Mouse (Mus musculus) embryonic facial prominence, embryonic 11.5 days (tissue): ENCODE data around the gene Spcs3. TPM values are rescaled to one million over a fixed set of nuclear protein-coding genes. Genes with fewer than 3 reads are reported as not detected.

ENCODE experiments used
- ATAC-seq: fragments of 200-750 bp; cut with Nextera tagmentation; replicated peaks from 2 replicates; pipeline ENCODE4 v1.8.0; 2017; ENCODE audit warnings: low read depth; ENCODE audit not compliant: insufficient number of reproducible peaks, low FRiP score, low TSS enrichment
- DNase-seq: peaks from one replicate; pipeline ENCODE4 v3.0.0-alpha.2; 2015; ENCODE audit warnings: low spot score
- H3K27ac ChIP-seq: fragments of 300-500 bp; sonication (generic); replicated peaks from 2 replicates; pipeline ENCODE4 v1.5.1; 2014; ENCODE audit warnings: mild to moderate bottlenecking, low read depth, low read length, control low read depth
- H3K27me3 ChIP-seq: fragments of 300-500 bp; sonication (generic); 2 replicates; pipeline ENCODE4 v1.6.1; 2014; ENCODE audit warnings: mild to moderate bottlenecking, low read length, moderate library complexity, mixed read lengths; ENCODE audit not compliant: control insufficient read depth, insufficient read depth
- H3K36me3 ChIP-seq: fragments of 300-500 bp; sonication (generic); replicated peaks from 2 replicates; pipeline ENCODE4 v1.6.1; 2014; ENCODE audit warnings: low read depth, mild to moderate bottlenecking, low read length, moderate library complexity, mixed read lengths; ENCODE audit not compliant: control insufficient read depth, insufficient read depth
- H3K4me1 ChIP-seq: fragments of 300-500 bp; sonication (generic); 2 replicates; pipeline ENCODE4 v1.6.1; 2014; ENCODE audit warnings: low read length, mixed read lengths; ENCODE audit not compliant: control insufficient read depth, insufficient read depth
- H3K4me2 ChIP-seq: fragments of 300-500 bp; sonication (generic); 2 replicates; pipeline ENCODE4 v1.6.1; 2014; ENCODE audit warnings: low read depth, mild to moderate bottlenecking, control low read depth, low read length, moderate library complexity
- H3K4me3 ChIP-seq: fragments of 300-500 bp; sonication (generic); 2 replicates; pipeline ENCODE4 v1.5.1; 2014; ENCODE audit warnings: low read depth, low read length, control low read depth
- H3K9ac ChIP-seq: fragments of 300-500 bp; sonication (generic); replicated peaks from 2 replicates; pipeline ENCODE4 v1.6.1; 2014; ENCODE audit warnings: mild to moderate bottlenecking, control low read depth, low read length
- H3K9me3 ChIP-seq: fragments of 300-500 bp; sonication (generic); replicated peaks from 2 replicates; pipeline ENCODE4 v1.6.1; 2016; ENCODE audit warnings: mild to moderate bottlenecking, low read length, inconsistent platforms, mixed read lengths; ENCODE audit not compliant: control insufficient read depth
- WGBS: fragments of 180-500 bp; shearing (Covaris S2); extraction: QIAGEN DNeasy Blood & Tissue Kit; methylation state at CpG from one replicate; pipeline ENCODE4 v1.1.7; 2014; 5-methylcytosine and 5-hydroxymethylcytosine counted together
- polyA plus RNA-seq: library from polyadenylated mRNA; unstranded; fragments of >200 nt; fragmentation: Nextera tagmentation; extraction: Ambion mirVana; gene quantifications from 2 replicates; pipeline ENCODE4 v1.2.1, GENCODE M21; 2014

The Spcs3 gene
- polyA plus RNA-seq, 1 experiment from 2014 or later = 111 TPM

GRCm38 (mm10) chr8:54505060-54505459, 24.7 kb downstream of the Spcs3 start:
- Histone ChIP-seq H3K4me3 (no peak overlapping the region), H3K4me1 (no peaks in the 10 kb centered on the region), H3K9me3 (no peaks in the 10 kb centered on the region), H3K36me3 (no peaks in the 10 kb centered on the region), H3K27me3 (no peaks in the 10 kb centered on the region), H3K4me2 (no peak overlapping the region), H3K27ac (no peak overlapping the region), H3K9ac (no peak overlapping the region)
- no peak for ATAC-seq
- 90% methylated on average over 2 of the region's 2 CpGs for WGBS
- no peak for DNase-seq

GRCm38 (mm10) chr8:54503104-54503503, 26.7 kb downstream of the Spcs3 start:
- no peak for ATAC-seq
- Histone ChIP-seq H3K36me3 (no peaks in the 10 kb centered on the region), H3K9ac (no peak overlapping the region), H3K27ac (no peak overlapping the region), H3K4me2 (no peak overlapping the region), H3K4me1 (no peaks in the 10 kb centered on the region), H3K4me3 (no peak overlapping the region), H3K27me3 (no peaks in the 10 kb centered on the region), H3K9me3 (no peaks in the 10 kb centered on the region)
- DNase-seq = no peak
- 84% methylated on average over 7 of the region's 7 CpGs for WGBS

- Histone ChIP-seq H3K4me3 (no peak overlapping the region), H3K27me3 (no peaks in the 10 kb centered on the region), H3K4me1 (no peaks in the 10 kb centered on the region), H3K9me3 (no peaks in the 10 kb centered on the region), H3K4me2 (no peak overlapping the region), H3K27ac (no peak overlapping the region), H3K9ac (no peak overlapping the region), H3K36me3 (no peaks in the 10 kb centered on the region)
- 54% methylated on average over 3 of the region's 3 CpGs for WGBS
- ATAC-seq (no peak), DNase-seq (no peak)
Measured at GRCm38 (mm10) chr8:54493915-54494314, 35.9 kb downstream of the Spcs3 start.

DNA sequence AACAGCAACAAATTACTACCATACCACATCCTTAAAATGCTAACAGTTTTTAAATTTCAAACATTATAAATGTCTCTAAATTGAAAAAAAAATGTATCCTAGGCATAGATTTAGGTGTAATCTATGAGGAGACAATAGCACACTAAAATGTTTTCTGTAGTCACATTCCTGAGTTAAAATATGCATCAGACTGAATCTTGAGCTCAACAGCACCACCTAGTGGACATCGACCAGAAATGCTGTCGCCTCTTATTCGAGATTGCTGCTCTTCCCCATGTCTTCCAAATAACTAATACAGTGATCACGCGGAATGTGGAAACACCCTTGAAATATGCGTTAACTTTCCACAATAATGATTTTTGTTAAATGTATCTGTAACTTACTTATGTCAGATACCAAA, 36.7 kb downstream of the Spcs3 start:
- ATAC-seq (no peak), DNase-seq (peak; percentile 88)
- Histone ChIP-seq H3K27ac (no peak overlapping the region), H3K4me2 (no peak overlapping the region), H3K4me3 (no peak overlapping the region), H3K9me3 (no peaks in the 10 kb centered on the region), H3K9ac (no peak overlapping the region), H3K27me3 (no peaks in the 10 kb centered on the region), H3K4me1 (no peaks in the 10 kb centered on the region), H3K36me3 (no peaks in the 10 kb centered on the region)
- 17% methylated on average over 6 of the region's 6 CpGs for WGBS

DNA sequence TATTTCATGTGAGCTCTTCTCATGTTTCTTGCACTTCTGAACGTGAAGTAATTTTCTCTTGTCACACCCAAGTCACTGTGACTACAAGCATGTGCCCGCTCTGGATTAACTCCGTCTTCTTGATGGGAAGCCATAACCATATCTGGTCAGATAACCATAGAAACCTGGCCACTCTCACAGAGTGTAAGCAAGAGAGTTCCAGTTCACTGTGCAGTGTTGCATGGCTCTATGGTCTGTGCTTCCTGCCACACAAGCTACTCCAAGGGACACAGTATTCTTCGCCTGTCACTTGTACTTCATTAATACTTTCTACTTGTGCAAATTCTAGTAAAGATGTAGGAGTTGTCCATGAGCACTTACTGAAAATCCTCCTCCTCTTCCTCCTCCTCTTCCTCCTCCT, 37.9 kb downstream of the Spcs3 start:
- Histone ChIP-seq H3K9ac (no peak overlapping the region), H3K9me3 (no peaks in the 10 kb centered on the region), H3K4me1 (no peaks in the 10 kb centered on the region), H3K27ac (no peak overlapping the region), H3K4me2 (no peak overlapping the region), H3K4me3 (no peak overlapping the region), H3K36me3 (no peaks in the 10 kb centered on the region), H3K27me3 (no peaks in the 10 kb centered on the region)
- no peak; the same call in 1 of the 2 replicates for ATAC-seq
- WGBS = 62% methylated on average over 4 of the region's 4 CpGs
- no peak for DNase-seq

GRCm38 (mm10) chr8:54491057-54491690, 38.6 kb downstream of the Spcs3 start:
- H3K4me1 ChIP-seq = no peaks in the 10 kb centered on the region
- ATAC-seq = no peak
- DNase-seq = peak; percentile 86

DNA sequence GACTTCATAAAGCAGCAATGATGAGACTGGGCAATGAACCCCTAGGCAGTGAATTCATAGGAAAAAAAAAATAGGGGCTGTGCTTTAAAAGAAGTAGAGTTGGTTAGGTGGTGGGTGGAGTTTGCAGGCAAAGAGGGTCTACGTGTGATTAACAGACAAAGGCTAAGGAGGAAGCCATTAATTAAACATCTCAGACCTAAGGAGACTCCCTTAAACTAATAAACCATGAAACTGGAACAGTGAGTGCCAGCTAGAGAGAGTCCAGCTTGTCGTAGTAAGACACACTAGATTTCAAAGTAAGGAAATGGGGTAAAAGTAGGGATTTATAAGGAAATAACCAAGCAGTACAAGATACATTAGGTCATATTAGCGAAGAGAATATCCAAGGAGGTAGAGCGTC, 41.4 kb downstream of the Spcs3 start:
- no peak for ATAC-seq
- 79% methylated on average over 4 of the region's 4 CpGs for WGBS

More at GRCm38 (mm10) chr8:54491057-54491690, 38.6 kb downstream of the Spcs3 start:
- H3K9ac ChIP-seq = no peak overlapping the region
- H3K4me3 ChIP-seq = no peak overlapping the region
- H3K9me3 ChIP-seq = no peaks in the 10 kb centered on the region
- H3K4me2 ChIP-seq = no peak overlapping the region
- H3K27ac ChIP-seq = no peak overlapping the region
- H3K27me3 ChIP-seq = no peaks in the 10 kb centered on the region
- no peaks in the 10 kb centered on the region for H3K36me3 ChIP-seq
- 18% methylated on average over 6 of the region's 6 CpGs for WGBS

GRCm38 (mm10) chr8:54486555-54487273, 43.1 kb downstream of the Spcs3 start:
- H3K27ac ChIP-seq = no peak overlapping the region

More for the DNA sequence above, 41.4 kb downstream of the Spcs3 start:
- Histone ChIP-seq H3K9me3 (no peaks in the 10 kb centered on the region), H3K9ac (no peak overlapping the region), H3K36me3 (no peaks in the 10 kb centered on the region), H3K4me2 (no peak overlapping the region), H3K4me1 (no peaks in the 10 kb centered on the region), H3K27ac (no peak overlapping the region), H3K4me3 (no peak overlapping the region), H3K27me3 (no peaks in the 10 kb centered on the region)
- no peak for DNase-seq

More at GRCm38 (mm10) chr8:54486555-54487273, 43.1 kb downstream of the Spcs3 start:
- Histone ChIP-seq H3K9ac (no peak overlapping the region), H3K4me1 (no peaks in the 10 kb centered on the region), H3K9me3 (no peaks in the 10 kb centered on the region), H3K27me3 (no peaks in the 10 kb centered on the region), H3K4me3 (no peak overlapping the region), H3K36me3 (no peaks in the 10 kb centered on the region), H3K4me2 (no peak overlapping the region)
- WGBS = 48% methylated on average over 19 of the region's 19 CpGs
- ATAC-seq (no peak), DNase-seq (peak; percentile 12)
